Mouse (Mus musculus) CD4-positive, CD25-positive, alpha-beta regulatory T cell, adult 2 months (primary cell): ENCODE measurements around the gene Arl15.

Source experiments
- DNase-seq: peaks from one replicate; pipeline ENCODE4 v3.0.0-alpha.2; 2012; ENCODE audit warnings: low read depth, low spot score

Gene Arl15

GRCm38 (mm10) chr13:113981461-113982000, 187.2 kb downstream of the Arl15 start:
- no peak for DNase-seq

GRCm38 (mm10) chr13:113983633-113984032, 189.3 kb downstream of the Arl15 start:
- no peak for DNase-seq

DNA sequence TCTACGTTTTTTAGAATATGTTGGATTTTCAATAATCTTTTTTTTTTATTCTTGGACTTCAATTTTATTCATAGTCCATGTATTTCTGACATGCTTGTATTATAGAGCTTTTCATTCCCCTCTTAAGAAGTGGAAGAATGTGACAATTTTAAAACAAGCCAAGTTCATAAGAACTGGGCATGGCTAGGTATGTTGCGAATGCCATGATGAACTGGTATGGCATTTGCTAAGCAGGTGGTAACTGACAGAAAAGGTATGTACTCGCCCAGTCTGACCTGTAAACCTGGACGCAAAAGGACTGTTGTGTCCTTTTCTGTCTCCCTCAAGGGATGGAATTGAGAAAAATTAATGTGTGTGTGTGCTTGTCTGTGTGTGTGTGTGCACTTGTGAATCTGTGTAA, 190.2 kb downstream of the Arl15 start:
- no peak for DNase-seq

DNA sequence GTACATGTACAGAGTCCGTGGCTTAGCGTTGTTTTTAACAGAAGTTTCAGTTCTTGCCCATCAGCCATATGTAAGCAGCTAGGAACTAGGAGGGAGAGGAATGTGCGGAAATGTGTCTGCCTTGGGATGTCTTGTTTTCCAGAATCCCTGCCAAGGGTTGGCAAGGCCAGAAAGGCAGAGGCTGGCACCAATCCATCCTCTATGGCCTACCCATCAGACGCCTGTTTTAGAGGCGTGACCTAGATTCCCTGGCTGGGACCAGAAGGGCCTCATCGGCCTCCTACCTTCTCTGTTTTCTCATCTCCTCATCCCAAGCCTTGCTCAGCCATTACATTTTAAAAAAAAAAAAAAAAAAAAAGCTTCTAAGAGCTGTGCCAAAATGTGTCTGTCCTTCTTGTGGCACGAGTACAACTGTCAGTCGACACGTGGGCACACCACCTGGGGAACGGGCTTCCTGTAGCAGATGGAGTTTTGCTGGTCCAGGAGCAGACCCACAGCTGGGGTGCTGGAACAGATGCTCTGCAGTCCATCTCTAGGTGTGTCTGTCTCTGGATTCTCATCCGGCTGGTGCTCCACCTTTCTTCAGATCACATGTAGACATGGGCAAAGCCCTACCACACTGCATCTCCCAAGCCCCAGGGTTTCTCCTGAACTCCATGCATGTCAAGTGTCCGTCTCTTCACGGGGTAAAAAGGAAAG, 192.7 kb downstream of the Arl15 start:
- no peak for DNase-seq

GRCm38 (mm10) chr13:113990247-113990646, 195.9 kb downstream of the Arl15 start:
- DNase-seq = no peak

- DNase-seq = no peak
Measured at GRCm38 (mm10) chr13:113990701-113991100, 196.4 kb downstream of the Arl15 start.

DNA sequence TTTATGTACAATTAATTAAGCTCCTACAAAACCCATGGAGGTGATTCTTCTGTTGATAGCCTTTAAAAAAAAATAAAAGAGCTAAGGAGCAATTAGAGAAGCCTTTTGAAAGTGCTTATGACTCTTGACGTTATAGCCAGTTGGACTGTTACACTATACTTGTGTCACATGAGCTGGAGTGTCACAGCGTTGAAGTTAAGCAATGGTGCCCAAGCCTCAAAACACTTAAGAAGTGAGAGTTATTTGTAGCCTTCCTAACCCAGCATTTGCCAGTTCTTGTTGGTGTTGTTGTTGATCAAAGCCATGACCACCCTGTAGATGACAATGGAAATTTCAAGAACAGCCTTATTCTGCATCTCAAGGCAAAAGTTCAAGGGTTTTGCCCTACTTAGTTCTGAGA, 198.8 kb downstream of the Arl15 start:
- no peak for DNase-seq

GRCm38 (mm10) chr13:113994586-113994985, 200.3 kb downstream of the Arl15 start:
- DNase-seq = no peak

- no peak for DNase-seq
Measured at GRCm38 (mm10) chr13:113995490-113996236, 201.4 kb downstream of the Arl15 start.

GRCm38 (mm10) chr13:113998811-113999210, 204.5 kb downstream of the Arl15 start:
- no peak for DNase-seq

- DNase-seq = no peak
Measured at GRCm38 (mm10) chr13:114003463-114003862, 209.2 kb downstream of the Arl15 start.

DNA sequence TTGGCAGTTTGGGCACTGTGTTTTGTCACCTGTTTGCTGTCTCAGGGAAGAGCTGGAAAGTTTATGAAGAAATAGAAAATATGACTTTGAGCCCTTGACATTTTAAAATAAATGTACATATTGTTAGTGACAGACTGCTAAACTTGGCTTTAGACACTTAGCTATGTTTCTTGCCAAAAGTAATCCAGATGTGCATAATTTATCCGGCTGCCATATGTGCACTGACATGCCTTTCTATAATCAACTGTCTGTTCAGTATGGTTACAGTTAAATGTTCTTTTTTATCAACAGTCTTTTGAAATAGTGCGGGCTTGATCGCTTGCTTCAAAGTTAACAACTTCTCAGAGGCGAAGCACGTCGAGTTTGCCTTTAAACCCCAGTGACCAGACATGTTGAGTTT, 209.9 kb downstream of the Arl15 start:
- DNase-seq = no peak

DNA sequence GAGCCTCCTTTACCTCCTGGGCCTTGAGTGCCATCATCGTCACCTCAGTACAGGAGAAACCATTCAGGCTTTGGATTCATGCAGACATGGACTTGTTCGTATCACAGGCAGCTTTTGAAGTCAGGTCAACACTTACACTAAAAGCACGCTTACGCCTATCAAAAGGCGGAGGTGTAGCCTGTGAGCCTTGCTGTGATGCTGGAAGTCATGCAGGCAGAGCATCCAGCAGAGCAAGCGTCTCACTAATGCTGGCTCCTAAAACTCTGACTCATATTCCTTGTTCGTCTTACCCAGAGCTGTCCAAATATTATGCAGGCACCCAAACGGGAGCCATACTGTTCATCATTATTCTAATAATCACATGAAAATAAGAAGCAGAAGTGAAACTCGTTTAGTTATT, 215.5 kb downstream of the Arl15 start:
- DNase-seq = no peak

GRCm38 (mm10) chr13:114010521-114010920, 216.2 kb downstream of the Arl15 start:
- no peak for DNase-seq

GRCm38 (mm10) chr13:114011019-114011418, 216.7 kb downstream of the Arl15 start:
- no peak for DNase-seq

DNA sequence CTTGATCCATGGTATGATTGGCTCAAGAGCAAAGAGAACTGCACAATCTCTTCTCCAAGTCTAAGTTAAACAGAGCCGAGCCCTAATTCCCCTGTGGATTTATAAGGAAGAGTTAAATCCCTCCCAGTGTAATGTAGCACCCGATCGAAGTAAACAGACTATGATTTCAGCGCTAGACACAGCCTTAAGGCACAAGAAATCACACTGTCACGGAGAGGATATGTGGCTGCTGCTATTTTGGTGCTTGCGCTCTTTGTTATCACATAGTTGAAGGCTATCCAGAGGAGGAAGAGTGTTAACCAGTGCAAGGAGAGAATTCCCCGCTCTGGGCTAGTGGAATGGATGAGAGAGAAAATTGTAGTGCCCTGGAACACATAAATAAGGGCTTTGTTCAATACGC, 223.6 kb downstream of the Arl15 start:
- no peak for DNase-seq

DNA sequence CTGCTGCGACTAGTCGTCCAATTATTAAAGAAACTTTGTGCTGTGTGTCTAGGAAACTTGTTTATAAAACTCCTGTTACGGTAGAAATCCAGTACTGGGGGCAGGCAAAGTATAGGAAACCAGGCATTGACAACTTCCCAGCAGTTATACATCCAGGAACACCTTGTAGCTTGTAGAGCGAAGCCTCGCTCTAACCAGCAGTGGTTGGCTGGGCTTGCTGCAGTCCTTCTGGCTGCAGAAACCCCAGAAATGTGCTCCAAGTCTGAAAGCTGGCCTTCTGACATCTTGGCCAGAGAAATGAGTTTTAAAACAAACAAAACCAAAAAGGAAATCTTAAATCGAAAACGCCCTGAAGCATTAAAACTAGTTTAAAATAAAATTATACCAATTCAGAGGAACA, 229.2 kb downstream of the Arl15 start:
- no peak for DNase-seq

- no peak for DNase-seq
Measured at GRCm38 (mm10) chr13:114026306-114026705, 232.0 kb downstream of the Arl15 start.

DNA sequence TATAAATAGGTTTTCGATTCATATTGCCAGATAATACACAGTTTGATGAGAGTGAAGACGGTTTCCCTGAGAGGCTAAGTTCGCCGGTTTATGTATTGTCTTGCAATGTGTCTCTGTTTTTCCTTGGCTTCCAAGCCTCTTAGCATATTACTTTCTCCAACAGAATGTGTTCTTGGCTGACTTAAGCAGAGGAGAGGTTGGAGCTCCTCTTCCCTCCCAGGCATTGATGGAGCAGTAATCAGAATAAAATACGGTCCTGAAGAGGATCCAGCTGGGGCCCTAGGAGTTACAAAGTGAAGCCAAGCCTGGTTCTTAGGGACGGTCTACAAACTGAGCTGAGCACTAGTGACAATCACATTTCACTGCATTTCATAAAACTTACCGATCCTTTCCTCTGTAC, 232.4 kb downstream of the Arl15 start:
- DNase-seq = no peak

DNA sequence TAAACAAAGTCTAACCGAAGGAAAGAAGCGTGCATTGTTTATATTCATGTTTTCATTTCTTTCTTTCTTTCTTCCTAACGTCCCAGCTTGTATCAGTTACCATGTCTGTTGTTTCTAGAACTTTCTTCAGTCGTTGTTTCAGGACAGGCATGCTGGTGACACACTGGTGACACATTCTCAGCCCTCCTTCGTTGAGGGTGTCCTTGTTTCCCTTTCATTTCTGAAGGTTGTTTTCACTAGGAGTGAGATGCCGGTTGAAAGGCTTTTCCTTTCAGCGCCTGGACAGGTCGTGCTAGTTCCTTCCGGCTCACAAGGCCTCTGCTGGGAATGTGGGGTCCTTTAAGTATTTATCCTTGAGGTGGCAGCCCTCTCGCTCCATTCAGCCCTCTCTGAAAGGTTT, 253.8 kb downstream of the Arl15 start:
- DNase-seq = no peak

GRCm38 (mm10) chr13:114048688-114049087, 254.4 kb downstream of the Arl15 start:
- no peak for DNase-seq

- DNase-seq = no peak
Measured at GRCm38 (mm10) chr13:114051151-114051850, 257.0 kb downstream of the Arl15 start.
